Mouse (Mus musculus) heart, embryonic 16.5 days (tissue): Measurements from ENCODE around the gene Lpar3. TPM values are rescaled to one million over a fixed set of nuclear protein-coding genes. Genes with fewer than 3 reads are reported as not detected.

Experiments used
- ATAC-seq: fragments of 200-750 bp; cut with Nextera tagmentation; replicated peaks from 2 replicates; pipeline ENCODE4 v1.8.0; 2017; ENCODE audit warnings: moderate number of reproducible peaks; ENCODE audit not compliant: insufficient read depth, low FRiP score; ENCODE audit errors: extremely low read depth
- H3K27ac ChIP-seq: fragments of 300-500 bp; sonication (generic); 2 replicates; pipeline ENCODE4 v1.5.1; 2014; ENCODE audit warnings: mild to moderate bottlenecking, low read length, control low read depth, moderate library complexity
- H3K27me3 ChIP-seq: fragments of 300-500 bp; sonication (generic); 2 replicates; pipeline ENCODE4 v1.6.1; 2014; ENCODE audit warnings: low read length, mixed read lengths; ENCODE audit not compliant: control insufficient read depth, insufficient read depth
- H3K36me3 ChIP-seq: fragments of 300-500 bp; sonication (generic); 2 replicates; pipeline ENCODE4 v1.6.1; 2014; ENCODE audit not compliant: control insufficient read depth, insufficient read depth
- H3K4me1 ChIP-seq: fragments of 300-500 bp; sonication (generic); 2 replicates; pipeline ENCODE4 v1.6.1; 2014; ENCODE audit warnings: low read length, mixed read lengths; ENCODE audit not compliant: control insufficient read depth, insufficient read depth
- H3K4me2 ChIP-seq: fragments of 300-500 bp; sonication (generic); 2 replicates; pipeline ENCODE4 v1.6.1; 2014; ENCODE audit warnings: low read depth, mild to moderate bottlenecking, control low read depth, low read length
- H3K4me3 ChIP-seq: fragments of 300-500 bp; sonication (generic); 2 replicates; pipeline ENCODE4 v1.5.1; 2014; ENCODE audit warnings: mild to moderate bottlenecking, control low read depth, low read length
- H3K9ac ChIP-seq: fragments of 300-500 bp; sonication (generic); 2 replicates; pipeline ENCODE4 v1.6.1; 2014; ENCODE audit warnings: low read length, control low read depth
- H3K9me3 ChIP-seq: fragments of 300-500 bp; sonication (generic); replicated peaks from 2 replicates; pipeline ENCODE4 v1.6.1; 2016; ENCODE audit warnings: low read length; ENCODE audit not compliant: control insufficient read depth
- WGBS: fragments of 180-500 bp; shearing (Covaris S2); extraction: QIAGEN DNeasy Blood & Tissue Kit; methylation state at CpG from one replicate; pipeline ENCODE4 v1.1.7; 2014; 5-methylcytosine and 5-hydroxymethylcytosine counted together
- polyA plus RNA-seq: library from polyadenylated mRNA; unstranded; fragments of >200 nt; fragmentation: Nextera tagmentation; extraction: Ambion mirVana; gene quantifications from 2 replicates; pipeline ENCODE4 v1.2.1, GENCODE M21; 2015

Gene Lpar3
- polyA plus RNA-seq, 1 experiment from 2014 or later, result 36.0 TPM

- Histone ChIP-seq H3K36me3 (no peaks in the 10 kb centered on the region), H3K9me3 (no peaks in the 10 kb centered on the region), H3K27ac (no peak overlapping the region), H3K4me1 (peaks cover 21% of the 10 kb centered on the region), H3K4me3 (no peak overlapping the region), H3K27me3 (peaks cover 4% of the 10 kb centered on the region), H3K4me2 (no peak overlapping the region), H3K9ac (no peak overlapping the region)
- WGBS, result 42% methylated on average over 4 of the region's 4 CpGs
- ATAC-seq, result no peak
Observed at GRCm38 (mm10) chr3:146224271-146224670, 3.5 kb downstream of the Lpar3 start.

- ATAC-seq, result no peak
- Histone ChIP-seq H3K9ac (no peak overlapping the region), H3K9me3 (no peaks in the 10 kb centered on the region), H3K27ac (no peak overlapping the region), H3K27me3 (peaks cover 4% of the 10 kb centered on the region), H3K4me3 (no peak overlapping the region), H3K4me2 (no peak overlapping the region), H3K36me3 (no peaks in the 10 kb centered on the region), H3K4me1 (peaks cover 23% of the 10 kb centered on the region)
- WGBS, result 62% methylated on average over 7 of the region's 7 CpGs
Observed at GRCm38 (mm10) chr3:146225061-146225761, 4.4 kb downstream of the Lpar3 start.

DNA sequence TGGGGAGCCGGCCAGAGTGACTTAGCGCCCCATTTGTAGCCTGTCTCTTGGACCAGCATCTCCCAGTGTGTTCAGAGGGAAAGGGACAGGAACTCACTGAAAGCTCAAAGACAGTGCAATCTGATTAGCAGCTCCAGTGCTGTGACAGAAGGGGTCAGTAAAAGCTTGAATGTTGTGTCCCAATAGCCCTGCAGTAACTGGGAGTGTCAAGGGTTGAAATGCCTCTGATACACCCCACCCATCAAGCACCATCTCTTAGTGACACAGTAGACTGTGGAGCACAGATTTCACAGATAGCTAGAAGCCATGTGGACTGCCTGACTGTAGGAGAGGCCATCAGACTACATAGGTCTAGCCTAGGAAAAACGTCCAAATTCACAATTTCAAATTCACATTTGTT lies 6.7 kb downstream of the Lpar3 start:
- Histone ChIP-seq H3K4me2 (no peak overlapping the region), H3K27me3 (0 out of 2 replicates have a peak, but pooled peaks cover 2% of the 10 kb centered on the region), H3K27ac (no peak overlapping the region), H3K4me1 (peaks cover 29% of the 10 kb centered on the region), H3K4me3 (no peak overlapping the region), H3K9me3 (no peaks in the 10 kb centered on the region), H3K9ac (no peak overlapping the region), H3K36me3 (no peaks in the 10 kb centered on the region)
- no peak for ATAC-seq
- 51% methylated on average over 3 of the region's 3 CpGs for WGBS

- H3K27ac ChIP-seq, result peak overlapping the region; percentile 4; the same call in 1 of the 2 replicates
- 79% methylated on average over 13 of the region's 13 CpGs for WGBS
- no peaks in the 10 kb centered on the region for H3K36me3 ChIP-seq
- H3K4me2 ChIP-seq, result no peak overlapping the region
- H3K9ac ChIP-seq, result no peak overlapping the region
- H3K4me1 ChIP-seq, result peaks cover 30% of the 10 kb centered on the region
- no peak overlapping the region for H3K4me3 ChIP-seq
- no peaks in the 10 kb centered on the region for H3K9me3 ChIP-seq
- ATAC-seq, result no peak
- H3K27me3 ChIP-seq, result no peaks in the 10 kb centered on the region
Observed at GRCm38 (mm10) chr3:146228559-146229310, 8.0 kb downstream of the Lpar3 start.

DNA sequence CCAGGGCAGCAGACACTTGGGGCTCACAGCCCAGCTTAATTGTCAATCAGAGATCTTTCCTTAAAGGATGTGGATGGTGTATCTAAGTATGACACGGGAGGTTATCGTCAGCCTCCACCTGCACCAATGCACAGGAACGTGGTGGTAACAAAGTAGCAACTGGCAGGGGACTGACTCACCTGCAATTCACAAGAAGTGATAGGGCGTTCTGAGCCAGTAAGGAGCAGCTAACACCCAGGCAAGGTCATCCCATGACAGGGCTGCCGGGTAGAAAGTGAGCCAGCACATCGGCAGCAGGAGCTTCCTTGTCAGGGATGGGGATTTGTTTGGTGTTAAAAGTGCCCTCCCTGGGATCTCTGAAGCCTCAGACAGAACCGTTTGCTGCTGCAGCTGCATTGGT lies 11.9 kb downstream of the Lpar3 start:
- H3K4me2 ChIP-seq, result no peak overlapping the region
- H3K27me3 ChIP-seq, result no peaks in the 10 kb centered on the region
- WGBS, result 45% methylated on average over 7 of the region's 7 CpGs
- peaks cover 26% of the 10 kb centered on the region for H3K4me1 ChIP-seq
- H3K4me3 ChIP-seq, result no peak overlapping the region
- no peaks in the 10 kb centered on the region for H3K9me3 ChIP-seq
- H3K9ac ChIP-seq, result no peak overlapping the region
- H3K36me3 ChIP-seq, result no peaks in the 10 kb centered on the region
- peak overlapping the region; percentile 24; the same call in 1 of the 2 replicates for H3K27ac ChIP-seq
- ATAC-seq, result no peak

GRCm38 (mm10) chr3:146233741-146234140 lies 13.0 kb downstream of the Lpar3 start:
- H3K36me3 ChIP-seq, result no peaks in the 10 kb centered on the region
- no peak overlapping the region for H3K9ac ChIP-seq
- no peak overlapping the region for H3K4me2 ChIP-seq
- no peaks in the 10 kb centered on the region for H3K27me3 ChIP-seq
- H3K27ac ChIP-seq, result no peak overlapping the region
- no peak for ATAC-seq
- H3K4me3 ChIP-seq, result no peak overlapping the region
- H3K9me3 ChIP-seq, result no peaks in the 10 kb centered on the region
- peaks cover 25% of the 10 kb centered on the region for H3K4me1 ChIP-seq
- WGBS, result 36% methylated on average over 4 of the region's 4 CpGs

- WGBS, result 68% methylated on average over 10 of the region's 10 CpGs
- Histone ChIP-seq H3K27ac (no peak overlapping the region), H3K4me1 (peaks cover 21% of the 10 kb centered on the region), H3K36me3 (no peaks in the 10 kb centered on the region), H3K9ac (no peak overlapping the region), H3K27me3 (no peaks in the 10 kb centered on the region), H3K9me3 (no peaks in the 10 kb centered on the region), H3K4me3 (no peak overlapping the region), H3K4me2 (no peak overlapping the region)
- no peak for ATAC-seq
Observed at GRCm38 (mm10) chr3:146234530-146234929, 13.8 kb downstream of the Lpar3 start.

DNA sequence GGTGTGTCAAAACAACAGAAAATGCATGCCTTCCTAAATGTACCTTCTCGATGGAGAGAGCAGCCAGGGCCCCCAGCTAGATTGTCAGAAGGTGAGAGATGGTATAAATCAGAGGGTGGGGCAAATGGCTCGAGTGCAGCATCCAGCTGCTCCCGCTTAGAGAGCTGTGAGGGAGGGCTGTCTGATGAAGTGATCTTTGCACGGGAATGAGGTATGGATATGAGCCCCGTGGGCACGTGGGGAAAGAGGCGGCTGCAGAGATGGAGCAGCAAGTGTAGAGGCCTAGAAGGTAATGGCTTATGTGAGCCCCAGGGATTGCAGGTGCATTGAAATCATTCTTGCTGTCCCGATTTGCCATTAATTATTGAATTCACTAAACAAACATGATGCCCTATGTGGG lies 15.5 kb downstream of the Lpar3 start:
- Histone ChIP-seq H3K9ac (no peak overlapping the region), H3K4me3 (no peak overlapping the region), H3K27me3 (no peaks in the 10 kb centered on the region), H3K4me1 (peaks cover 18% of the 10 kb centered on the region), H3K4me2 (no peak overlapping the region), H3K9me3 (no peaks in the 10 kb centered on the region), H3K27ac (no peak overlapping the region), H3K36me3 (peaks cover 4% of the 10 kb centered on the region)
- no peak for ATAC-seq
- WGBS, result 67% methylated on average over 8 of the region's 8 CpGs

- Histone ChIP-seq H3K36me3 (peaks cover 4% of the 10 kb centered on the region), H3K27me3 (no peaks in the 10 kb centered on the region), H3K4me2 (no peak overlapping the region), H3K27ac (no peak overlapping the region), H3K4me3 (no peak overlapping the region), H3K9me3 (no peaks in the 10 kb centered on the region), H3K9ac (no peak overlapping the region), H3K4me1 (peaks cover 8% of the 10 kb centered on the region)
- no peak for ATAC-seq
- WGBS, result 78% methylated on average over 5 of the region's 5 CpGs
Observed at GRCm38 (mm10) chr3:146237676-146238075, 16.9 kb downstream of the Lpar3 start.
